Mouse (Mus musculus) lung, adult 18-20 months (tissue): ENCODE measurements around the gene Gm17364.
"Not testable (repeated sequence)": the region's sequence is repeated elsewhere in the genome, so short reads cannot be mapped to it uniquely, and the experiment has no call there.

Experiments
- DNase-seq, 2 experiments: peaks; one replicate each; pipeline ENCODE4 v3.0.0; 2022; ENCODE audit warnings: mixed read lengths in 2 of 2

Gene Gm17364

GRCm38 (mm10) chr13:41273927-41274650 lies at the start of gene Gm17364:
Gene Gm17364, minus strand, starts transcription at chr13:41273977.
- DNase-seq = no peak

DNA sequence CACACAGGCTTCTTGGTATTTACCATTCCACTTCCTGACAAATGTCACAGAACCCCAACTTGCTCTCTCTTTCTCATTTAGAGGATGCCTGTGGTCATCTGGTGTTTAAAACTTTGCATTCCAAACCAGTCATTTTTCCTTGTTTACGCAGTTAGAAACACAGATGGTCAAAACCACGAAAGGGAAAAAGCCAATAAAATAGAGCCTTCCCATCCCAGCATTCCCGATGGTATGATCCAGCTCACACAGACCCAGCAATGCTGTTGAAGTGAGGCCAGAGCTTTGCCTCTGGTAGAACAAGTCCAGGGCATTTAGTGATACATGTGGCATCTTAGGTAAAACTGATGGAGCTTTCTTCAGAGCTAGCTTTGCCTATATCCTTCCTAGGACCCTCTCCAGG lies 47.7 kb upstream of the Gm17364 start:
- peak in 1 of 2 experiments; percentile 19 for DNase-seq

GRCm38 (mm10) chr13:41320749-41321148 lies 47.0 kb upstream of the Gm17364 start:
- DNase-seq = no peak

- peak; percentile 82 to 88 for DNase-seq
Observed at GRCm38 (mm10) chr13:41302716-41303115, 28.9 kb upstream of the Gm17364 start.

DNA sequence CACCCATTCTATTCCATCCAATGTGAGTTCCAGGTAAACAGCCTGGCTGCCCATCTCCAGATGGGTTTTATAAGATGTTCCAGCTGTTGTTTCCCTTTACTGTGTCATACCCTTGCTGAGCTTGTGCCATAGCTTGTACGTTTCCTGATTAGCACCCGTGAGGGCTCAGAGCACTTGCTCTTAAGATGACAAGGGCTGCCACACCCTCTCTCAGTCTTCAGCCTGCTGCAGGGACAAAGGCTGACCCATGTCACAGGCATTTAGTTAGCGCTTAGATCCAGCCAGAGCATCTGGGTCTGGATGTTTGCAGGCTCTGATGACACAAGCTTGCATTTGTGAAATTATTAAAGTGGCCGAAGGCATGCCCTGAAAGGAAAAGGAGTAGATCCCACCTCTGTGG lies 26.3 kb upstream of the Gm17364 start:
- DNase-seq = peak; percentile 28 to 58

- peak in 1 of 2 experiments; percentile 28 for DNase-seq
Observed at GRCm38 (mm10) chr13:41298996-41299395, 25.2 kb upstream of the Gm17364 start.

- no peak for DNase-seq
Observed at GRCm38 (mm10) chr13:41298533-41298932, 24.8 kb upstream of the Gm17364 start.

DNA sequence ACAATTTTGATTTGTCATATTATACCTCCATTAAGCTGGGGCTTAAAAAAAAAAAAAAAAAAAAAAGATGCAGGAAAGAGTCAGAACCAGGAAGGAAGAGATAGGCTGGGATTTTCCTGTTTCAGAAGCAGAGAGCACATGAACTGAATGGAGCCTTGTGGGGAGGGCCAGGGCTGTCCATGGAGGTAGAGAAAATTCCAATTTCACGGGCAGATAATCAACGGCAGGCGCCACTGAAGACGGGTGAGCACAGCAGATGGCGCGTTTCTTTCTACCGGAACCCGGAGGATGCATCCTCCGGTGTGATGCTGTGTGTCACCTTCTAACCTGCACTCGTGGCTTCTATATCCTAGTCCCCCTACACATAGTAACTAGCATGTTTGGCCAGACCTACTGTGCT lies 22.6 kb upstream of the Gm17364 start:
- DNase-seq = no peak

DNA sequence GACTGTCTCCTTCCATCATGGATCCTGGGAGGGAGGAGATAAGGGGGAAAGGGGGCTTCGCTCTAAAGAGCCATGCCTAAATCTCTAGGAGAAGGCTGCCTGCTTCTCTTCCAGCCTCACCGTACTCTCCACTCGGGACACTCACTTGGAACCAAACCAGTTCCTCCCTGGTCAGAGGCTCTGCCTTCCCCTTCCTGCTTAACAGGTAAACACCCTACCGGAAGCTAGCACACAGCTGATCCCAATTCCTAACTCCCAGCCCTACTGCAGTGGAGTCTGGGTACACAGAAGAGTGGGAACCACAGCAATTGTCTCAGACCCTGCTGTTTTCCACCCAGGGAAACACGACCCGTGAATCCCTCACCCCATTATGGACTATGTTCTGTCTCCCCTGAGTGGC lies 22.1 kb upstream of the Gm17364 start:
- peak in 1 of 2 experiments; percentile 18 for DNase-seq

GRCm38 (mm10) chr13:41293595-41293994 lies 19.8 kb upstream of the Gm17364 start:
- DNase-seq = no peak

DNA sequence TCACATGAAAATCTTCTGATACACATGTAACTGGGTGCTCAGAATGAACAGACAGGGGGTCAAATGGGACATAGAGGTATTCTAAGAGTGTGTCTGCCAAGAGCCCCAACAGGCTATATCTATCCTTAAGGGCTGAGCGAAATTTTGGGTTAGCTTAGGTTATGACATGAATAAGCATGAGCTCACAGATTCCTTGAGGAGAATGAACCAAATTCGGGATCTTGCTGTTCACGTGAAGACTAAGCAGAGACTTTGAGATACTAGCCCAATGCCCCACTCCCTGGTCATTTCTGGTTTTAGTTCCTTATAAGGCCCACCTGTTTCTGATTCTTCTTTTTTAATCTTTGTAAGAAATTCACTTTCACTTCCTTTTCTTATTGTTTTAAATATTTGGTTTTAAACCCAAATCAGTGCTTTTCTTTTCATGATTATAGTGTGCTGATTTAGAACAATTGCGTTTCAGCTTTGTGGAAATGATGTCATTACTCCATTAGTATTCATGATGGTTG lies 17.7 kb upstream of the Gm17364 start:
- DNase-seq = no peak

DNA sequence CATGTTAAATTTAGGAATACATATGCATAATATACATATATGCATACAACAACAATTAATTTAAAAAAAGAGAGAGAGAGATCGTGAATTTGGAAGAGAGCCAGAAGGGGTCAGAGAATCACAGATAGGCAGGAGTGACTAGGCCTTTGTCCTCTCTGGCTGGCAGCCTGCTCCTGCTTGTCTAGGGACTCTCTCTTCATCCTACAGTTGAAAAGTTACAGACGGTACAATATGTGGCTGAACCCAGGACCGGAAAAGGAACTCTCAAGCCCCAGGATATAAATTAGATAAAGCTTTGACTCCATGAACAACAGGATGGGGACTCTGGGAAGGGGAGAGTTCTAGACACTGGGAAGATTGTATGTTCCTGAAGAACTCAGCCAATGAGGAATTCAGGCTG lies 12.5 kb upstream of the Gm17364 start:
- DNase-seq = no peak

DNA sequence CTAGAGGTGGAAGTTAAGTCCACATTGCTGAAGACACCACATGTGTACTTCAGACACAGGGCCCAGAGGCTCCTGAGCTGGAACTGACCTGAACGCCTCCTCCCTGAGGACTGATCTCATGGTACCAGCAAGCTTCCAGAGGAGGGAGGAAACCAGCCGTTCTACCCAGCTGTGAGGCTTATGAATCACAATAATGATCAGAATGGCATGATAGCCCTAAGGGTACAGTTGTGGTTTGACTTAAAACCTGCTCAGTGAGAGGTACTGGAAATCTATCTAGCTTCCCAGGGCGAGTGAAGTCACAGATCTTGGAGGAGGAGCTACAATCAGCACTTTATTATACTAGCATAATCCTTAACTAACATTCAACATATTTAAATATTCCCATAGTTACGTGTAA lies 11.7 kb upstream of the Gm17364 start:
- DNase-seq = no peak

DNA sequence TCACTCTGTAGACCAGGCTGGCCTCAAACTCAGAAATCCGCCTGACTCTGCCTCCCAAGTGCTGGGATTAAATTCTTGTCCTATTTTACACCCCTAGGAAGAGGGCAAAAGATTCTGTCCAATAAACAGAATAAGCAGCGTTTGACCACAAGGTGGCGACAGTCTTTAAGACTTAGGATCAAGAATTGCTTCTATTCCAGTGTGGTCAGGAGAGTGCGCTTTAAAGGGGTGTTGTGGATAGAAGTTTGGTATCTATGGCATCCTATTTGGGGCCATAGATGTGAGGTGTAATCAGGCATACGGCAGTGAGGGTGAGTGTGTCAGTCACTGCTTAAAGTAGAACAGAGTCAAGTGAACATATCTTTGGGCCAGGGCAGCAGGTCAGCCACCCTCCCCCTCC lies 9.5 kb upstream of the Gm17364 start:
- peak; percentile 52 to 77 for DNase-seq

- DNase-seq = no peak
Observed at GRCm38 (mm10) chr13:41280696-41281095, 6.9 kb upstream of the Gm17364 start.

- no peak for DNase-seq
Observed at GRCm38 (mm10) chr13:41267827-41268408, 5.9 kb downstream of the Gm17364 start.

DNA sequence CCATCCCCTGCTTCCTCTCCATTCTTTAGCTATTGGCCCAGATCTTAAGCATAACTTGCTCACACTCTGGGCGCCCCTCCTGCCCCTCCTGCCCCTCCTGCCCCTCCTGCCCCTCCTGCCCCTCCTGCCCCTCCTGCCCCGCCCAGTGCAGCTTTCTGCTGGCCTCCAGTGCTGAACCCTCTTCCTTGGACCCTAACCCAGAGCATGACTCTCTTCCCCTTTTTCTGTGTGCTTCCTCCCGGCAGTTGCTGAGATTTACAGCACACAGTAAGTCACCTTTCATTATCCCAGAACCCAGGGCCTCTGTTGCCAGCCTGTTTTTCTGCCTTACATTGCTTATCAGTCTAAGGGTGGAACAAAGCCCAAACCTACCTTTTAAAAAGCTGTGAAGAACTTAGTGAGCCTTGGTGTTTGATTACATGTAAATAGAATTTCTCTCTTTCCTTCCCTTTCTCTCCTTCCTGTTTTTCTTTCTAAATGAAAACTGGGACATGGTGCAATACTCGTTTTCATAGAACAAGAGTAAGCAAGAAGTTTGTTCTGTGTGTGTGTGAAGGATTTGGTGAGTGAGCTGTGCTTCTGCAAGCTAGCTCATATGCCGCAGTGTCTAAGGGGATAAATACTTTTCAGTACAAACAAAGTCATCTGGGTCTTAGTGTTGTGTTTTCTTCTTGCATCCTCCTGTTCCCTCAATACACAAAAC lies 10.3 kb downstream of the Gm17364 start:
- DNase-seq = no peak

DNA sequence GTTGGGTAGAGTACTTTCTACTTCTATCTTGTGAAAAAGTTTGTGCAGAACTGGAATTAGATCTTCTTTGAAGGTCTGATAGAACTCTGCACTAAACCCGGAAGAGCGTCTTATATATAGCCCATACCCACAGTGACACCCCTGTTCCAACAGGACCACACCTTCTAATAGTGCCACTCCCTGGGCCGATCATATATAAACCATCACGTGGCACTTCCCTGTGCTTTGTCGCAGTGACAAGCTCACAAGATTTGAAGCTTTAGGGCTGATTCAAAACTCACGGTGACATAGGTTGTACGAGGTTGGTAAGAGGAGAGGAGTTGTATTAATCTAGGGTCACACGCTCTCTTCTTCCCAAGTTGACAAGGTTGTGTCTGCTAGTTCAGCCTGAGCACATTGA lies 12.2 kb downstream of the Gm17364 start:
- not testable (repeated sequence) for DNase-seq

DNA sequence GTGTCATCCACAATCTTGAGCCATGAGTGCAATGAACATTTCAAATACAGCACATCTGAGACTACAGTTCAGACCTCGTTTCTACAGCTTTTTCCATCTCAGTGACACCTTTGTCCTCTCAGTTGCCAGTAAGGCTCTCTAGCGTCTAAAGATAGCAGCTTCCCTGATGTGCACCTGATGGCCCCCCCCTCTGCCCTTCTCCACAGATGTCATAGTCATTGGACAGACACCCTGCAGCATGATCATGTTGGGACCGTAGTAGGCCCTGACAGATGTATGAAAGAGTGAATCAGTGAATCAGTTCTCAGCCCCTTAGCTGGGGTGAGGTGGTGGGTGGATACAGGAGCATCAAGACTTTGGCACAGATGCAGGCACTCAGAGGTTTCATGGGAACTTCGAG lies 15.9 kb downstream of the Gm17364 start:
- no peak for DNase-seq

DNA sequence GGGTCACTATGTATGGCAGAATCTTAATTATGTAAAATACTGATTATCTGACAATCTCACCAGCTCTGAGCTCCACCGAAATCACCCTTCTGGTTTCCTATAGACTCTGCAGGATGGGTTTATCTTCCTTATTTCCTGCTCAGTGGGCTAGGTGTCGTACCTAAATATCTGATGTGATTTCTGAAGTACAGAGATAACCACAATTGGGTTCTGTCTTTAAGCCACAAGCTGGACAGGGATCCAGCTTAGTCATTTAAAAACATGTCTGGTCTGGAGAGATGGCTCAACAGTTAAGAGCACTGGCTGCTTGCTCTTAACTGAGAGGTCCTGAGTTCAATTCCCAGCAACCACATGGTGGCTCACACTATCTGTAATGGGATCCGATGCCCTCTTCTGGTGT lies 16.8 kb downstream of the Gm17364 start:
- no peak for DNase-seq

- DNase-seq = no peak
Observed at GRCm38 (mm10) chr13:41256126-41256525, 17.7 kb downstream of the Gm17364 start.

- DNase-seq = no peak
Observed at GRCm38 (mm10) chr13:41252736-41253135, 21.0 kb downstream of the Gm17364 start.

- DNase-seq = peak in 1 of 2 experiments; percentile 37
Observed at GRCm38 (mm10) chr13:41252141-41252540, 21.6 kb downstream of the Gm17364 start.

GRCm38 (mm10) chr13:41251667-41252066 lies 22.1 kb downstream of the Gm17364 start:
- DNase-seq = peak; percentile 56 to 75
